Mouse (Mus musculus): ENCODE measurements at regions not wholly inside any gene's neighbourhood (a gene's known extent, or its start where the extent isn't known, plus 50 kb on each side); places are given as distances from the start of the nearest gene placed in this dataset.

DNA sequence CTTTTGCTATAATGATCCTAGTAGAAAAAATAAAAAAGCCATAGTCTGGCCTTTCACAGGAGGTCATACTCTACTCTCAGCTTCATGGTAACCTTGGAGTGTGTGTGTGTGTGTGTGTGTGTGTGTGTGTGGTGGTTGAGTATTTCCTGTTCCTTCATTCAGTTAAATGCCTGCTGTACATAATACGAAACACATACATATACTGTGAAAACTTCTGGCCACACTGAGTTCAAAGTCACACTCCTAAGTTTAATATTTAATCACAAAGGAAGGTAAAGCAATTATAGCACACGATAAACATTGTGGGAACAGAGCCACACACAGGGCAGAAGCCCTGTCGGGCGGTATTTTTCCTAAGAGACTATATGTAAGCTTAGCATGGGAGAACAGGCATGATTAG lies 78.6 kb upstream of the Maf start:
- TF ChIP-seq ZMIZ1 (IDR thresholded peaks at IDR 0.05; ENCODE audit: low read depth, low read length): no peak
- no peak for TF ChIP-seq CHD2 (IDR thresholded peaks at IDR 0.05; ENCODE audit: low read length)
- no peak for TF ChIP-seq CTCF (IDR thresholded peaks at IDR 0.05 in 2 of 3, conservative IDR thresholded peaks at IDR 0.05 in 1 of 3; ENCODE audit: control insufficient read depth in 1 of 3, insufficient read depth in 1 of 3, low read depth in 2 of 3, low read length in 3 of 3, poor library complexity in 1 of 3, severe bottlenecking in 1 of 3)
- TF ChIP-seq MYB (IDR thresholded peaks at IDR 0.05; ENCODE audit: low read depth, low read length): no peak
- TF ChIP-seq ZKSCAN1 (IDR thresholded peaks at IDR 0.05; ENCODE audit: low read depth, low read length): no peak
- no peak for TF ChIP-seq RAD21 (IDR thresholded peaks at IDR 0.05; ENCODE audit: low read depth, low read length)
- TF ChIP-seq POLR2A (IDR thresholded peaks at IDR 0.05; ENCODE audit: control insufficient read depth in 1 of 2, insufficient read depth in 1 of 2, low read depth in 1 of 2, low read length in 2 of 2, poor library complexity in 1 of 2): no peak
- no peak for TF ChIP-seq SIN3A (IDR thresholded peaks at IDR 0.05; ENCODE audit: low read length)
- no peak for TF ChIP-seq ETS1 (IDR thresholded peaks at IDR 0.05; ENCODE audit: low read depth, low read length)
- no peak for TF ChIP-seq USF1 (IDR thresholded peaks at IDR 0.05; ENCODE audit: low read depth, low read length)
- no peak for TF ChIP-seq EP300 (IDR thresholded peaks at IDR 0.05; ENCODE audit: low read depth in 1 of 2, low read length in 2 of 2)
- TF ChIP-seq MXI1 (IDR thresholded peaks at IDR 0.05; ENCODE audit: low read depth, low read length): no peak
- TF ChIP-seq JUND (IDR thresholded peaks at IDR 0.05; ENCODE audit: low read depth, low read length): no peak
- TF ChIP-seq RCOR1 (IDR thresholded peaks at IDR 0.05; ENCODE audit: low read depth, low read length): no peak
- no peak for TF ChIP-seq GATA1 (IDR thresholded peaks at IDR 0.05; ENCODE audit: low read depth, low read length)
- TF ChIP-seq ELF1 (IDR thresholded peaks at IDR 0.05; ENCODE audit: low read depth, low read length): no peak
- no peak for TF ChIP-seq SMC3 (IDR thresholded peaks at IDR 0.05; ENCODE audit: low read depth, low read length)
- TF ChIP-seq TBP (IDR thresholded peaks at IDR 0.05; ENCODE audit: low read depth, low read length): no peak
- Histone ChIP-seq H3K79me2 (ENCODE audit: control insufficient read depth, insufficient read depth, low read length, poor library complexity) (no peaks in the 10 kb centered on the region), H3K9ac (ENCODE audit: control insufficient read depth, low read depth, low read length, poor library complexity, severe bottlenecking) (no peak overlapping the region), H3K36me3 (ENCODE audit: control insufficient read depth in 1 of 2, insufficient read depth in 2 of 2, low read length in 2 of 2) (no peaks in the 10 kb centered on the region), H3K27me3 (ENCODE audit: control insufficient read depth in 1 of 2, insufficient read depth in 2 of 2, low read length in 2 of 2) (no peaks in the 10 kb centered on the region), H3K4me1 (ENCODE audit: control insufficient read depth in 1 of 2, insufficient read depth in 2 of 2, low read length in 2 of 2) (no peaks in the 10 kb centered on the region), H3K9me3 (replicated peaks; ENCODE audit: insufficient read depth, low read length) (no peaks in the 10 kb centered on the region), H3K4me3 (ENCODE audit: control insufficient read depth in 1 of 2, insufficient read depth in 1 of 2, low read depth in 2 of 2, low read length in 2 of 2) (no peak overlapping the region), H3K27ac (ENCODE audit: control insufficient read depth, low read depth, low read length) (no peak overlapping the region)
- DNase-seq (ENCODE audit: low read depth, low spot score): no peak

DNA sequence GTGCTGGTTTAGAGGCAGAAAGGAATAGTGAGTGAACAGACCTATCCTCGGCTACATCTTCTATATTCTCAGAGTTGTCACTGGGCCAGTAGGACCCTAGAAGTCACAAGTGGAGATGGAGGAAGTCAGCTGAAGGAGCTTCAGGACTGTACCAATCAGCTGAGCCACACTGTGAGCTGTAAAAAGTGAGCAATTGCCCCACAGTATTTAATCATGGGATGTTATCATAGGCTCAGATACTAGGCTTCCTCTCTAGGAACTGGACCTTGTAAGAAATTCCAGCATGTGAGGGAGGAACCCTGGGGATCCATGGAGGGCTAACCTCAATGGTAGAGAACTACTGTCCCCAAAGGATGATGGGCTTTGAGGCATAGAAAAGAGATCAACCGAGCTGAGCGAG lies 78.2 kb upstream of the Maf start:
- Histone ChIP-seq H3K4me3 (ENCODE audit: control insufficient read depth in 1 of 2, insufficient read depth in 1 of 2, low read depth in 2 of 2, low read length in 2 of 2) (no peak overlapping the region), H3K4me1 (ENCODE audit: control insufficient read depth in 1 of 2, insufficient read depth in 2 of 2, low read length in 2 of 2) (no peaks in the 10 kb centered on the region), H3K9me3 (replicated peaks; ENCODE audit: insufficient read depth, low read length) (no peaks in the 10 kb centered on the region), H3K27me3 (ENCODE audit: control insufficient read depth in 1 of 2, insufficient read depth in 2 of 2, low read length in 2 of 2) (no peaks in the 10 kb centered on the region), H3K79me2 (ENCODE audit: control insufficient read depth, insufficient read depth, low read length, poor library complexity) (no peaks in the 10 kb centered on the region), H3K9ac (ENCODE audit: control insufficient read depth, low read depth, low read length, poor library complexity, severe bottlenecking) (no peak overlapping the region), H3K27ac (ENCODE audit: control insufficient read depth, low read depth, low read length) (no peak overlapping the region), H3K36me3 (ENCODE audit: control insufficient read depth in 1 of 2, insufficient read depth in 2 of 2, low read length in 2 of 2) (no peaks in the 10 kb centered on the region)
- no peak for DNase-seq (ENCODE audit: low read depth, low spot score)
- TF ChIP-seq MXI1 (IDR thresholded peaks at IDR 0.05; ENCODE audit: low read depth, low read length) (no peak), ETS1 (IDR thresholded peaks at IDR 0.05; ENCODE audit: low read depth, low read length) (no peak), POLR2AphosphoS2 (IDR thresholded peaks at IDR 0.05; ENCODE audit: low read length) (no peak), POLR2AphosphoS5 (IDR thresholded peaks at IDR 0.05; ENCODE audit: borderline replicate concordance, low read depth, low read length) (no peak), TAL1 (IDR thresholded peaks at IDR 0.05; ENCODE audit: low read length) (no peak), BHLHE40 (IDR thresholded peaks at IDR 0.05; ENCODE audit: borderline replicate concordance, low read depth, low read length) (no peak), CTCF (IDR thresholded peaks at IDR 0.05 in 2 of 3, conservative IDR thresholded peaks at IDR 0.05 in 1 of 3; ENCODE audit: control insufficient read depth in 1 of 3, insufficient read depth in 1 of 3, low read depth in 2 of 3, low read length in 3 of 3, poor library complexity in 1 of 3, severe bottlenecking in 1 of 3) (no peak), CHD2 (IDR thresholded peaks at IDR 0.05; ENCODE audit: low read length) (no peak), NELFE (IDR thresholded peaks at IDR 0.05; ENCODE audit: low read depth, low read length) (no peak), RCOR1 (IDR thresholded peaks at IDR 0.05; ENCODE audit: low read depth, low read length) (no peak), E2F4 (IDR thresholded peaks at IDR 0.05; ENCODE audit: borderline replicate concordance, low read depth, low read length) (no peak), MAZ (IDR thresholded peaks at IDR 0.05; ENCODE audit: low read depth, low read length) (no peak), ZKSCAN1 (IDR thresholded peaks at IDR 0.05; ENCODE audit: low read depth, low read length) (no peak), USF2 (IDR thresholded peaks at IDR 0.05; ENCODE audit: borderline replicate concordance in 1 of 2, insufficient read depth in 1 of 2, low read depth in 1 of 2, low read length in 2 of 2) (no peak), MEF2A (IDR thresholded peaks at IDR 0.05; ENCODE audit: extremely low read depth, insufficient replicate concordance, low read depth, low read length, poor library complexity, severe bottlenecking) (no peak), SIN3A (IDR thresholded peaks at IDR 0.05; ENCODE audit: low read length) (no peak), GATA1 (IDR thresholded peaks at IDR 0.05; ENCODE audit: low read depth, low read length) (no peak), GABPA (IDR thresholded peaks at IDR 0.05; ENCODE audit: low read depth, low read length) (no peak)

Data from MEL (cell line).